In genomic region chr5:105519096-105519975, GRCm38 (mm10) we compare ENCODE assay signal across 8 mouse cellular contexts. TPM values are rescaled to one million over a fixed set of nuclear protein-coding genes. Genes with fewer than 3 reads are reported as not detected.
A peak's percentile ranks its signal among the peaks of the same experiment; 100 is the strongest.
DNase-seq lines count a peak whose midpoint lies in the region; ATAC-seq and TF ChIP-seq lines count a peak whose summit lies in the region.

Gene Lrrc8c, plus strand, starts transcription at chr5:105519388.

- H3K27ac ChIP-seq in cerebellum, adult 2 months (ENCODE audit: insufficient read depth, low read length) = peak within 1 kb of the TSS; percentile 24; the same call in 1 of the 2 replicates
- H3K27ac ChIP-seq in lung, postnatal 0 days (ENCODE audit: low read length) = peak within 1 kb of the TSS; percentile 78

- peak; percentile 85 for DNase-seq in MN1 (ENCODE audit: low spot score)
- DNase-seq in cerebellum, adult 2 months = peak; percentile 70 to 74
- DNase-seq in forelimb bud, embryonic 11.5 days (ENCODE audit: low read depth, low spot score) = peak; percentile 62
- DNase-seq in heart, postnatal 4 days = peak; percentile 90
- peak; percentile 85 to 91 for DNase-seq in layer of hippocampus, postnatal 10 days (ENCODE audit: low spot score in 2 of 2)
- DNase-seq in lung, postnatal 0 days (ENCODE audit: low spot score) = peak; percentile 91
- DNase-seq in ovary, postnatal 10 days (ENCODE audit: low spot score) = peak; percentile 68
- DNase-seq in thymus, postnatal 0 days (ENCODE audit: low spot score) = peak; percentile 90

- 0 out of 2 replicates have a peak, but pooled peaks have one; percentile 1 for TF ChIP-seq CTCF in cerebellum, adult 2 months (IDR thresholded peaks at IDR 0.05; ENCODE audit: borderline replicate concordance, insufficient read depth, low read depth, low read length)
- peak; percentile 12 for TF ChIP-seq CTCF in lung, postnatal 0 days (IDR thresholded peaks at IDR 0.05)

- peaks cover 4% of the 10 kb centered on the region; the same call in 1 of the 2 replicates for H3K27me3 ChIP-seq in cerebellum, adult 2 months (ENCODE audit: control insufficient read depth, insufficient read depth, low read length)
- H3K27me3 ChIP-seq in lung, postnatal 0 days (replicated peaks; ENCODE audit: insufficient read depth, low read length) = no peaks in the 10 kb centered on the region

- peaks cover 5% of the 10 kb centered on the region; the same call in 1 of the 2 replicates for H3K4me1 ChIP-seq in cerebellum, adult 2 months (ENCODE audit: control insufficient read depth, insufficient read depth, low read length)
- H3K4me1 ChIP-seq in lung, postnatal 0 days (ENCODE audit: insufficient read depth, low read depth, low read length) = no peaks in the 10 kb centered on the region

- no peaks in the 10 kb centered on the region for H3K9me3 ChIP-seq in lung, postnatal 0 days (ENCODE audit: low read length)

- H3K4me3 ChIP-seq in cerebellum, adult 2 months (replicated peaks; ENCODE audit: insufficient read depth, low read depth, low read length) = peak within 1 kb of the TSS; percentile 69
- H3K4me3 ChIP-seq in lung, postnatal 0 days (ENCODE audit: low read depth, low read length) = peak within 1 kb of the TSS; percentile 78

- no peaks in the 10 kb centered on the region for H3K36me3 ChIP-seq in lung, postnatal 0 days (ENCODE audit: insufficient read depth, low read length)

- peak; percentile 97 for ATAC-seq in lung, postnatal 0 days

- WGBS in cerebellum, adult 2 months = under 1% methylated on average over 92 of the region's 93 CpGs
- 3% methylated on average over 47 of the region's 93 CpGs for WGBS in lung, postnatal 0 days

- no peak for TF ChIP-seq EP300 in lung, postnatal 0 days (IDR thresholded peaks at IDR 0.05)

- TF ChIP-seq POLR2A in cerebellum, adult 2 months (IDR thresholded peaks at IDR 0.05; ENCODE audit: borderline replicate concordance, insufficient read depth, low read length) = no peak

- H3K9ac ChIP-seq in lung, postnatal 0 days (replicated peaks; ENCODE audit: low read depth) = peak within 1 kb of the TSS; percentile 56

- H3K4me2 ChIP-seq in lung, postnatal 0 days (replicated peaks; ENCODE audit: low read depth, low read length) = peak within 1 kb of the TSS; percentile 91

RNA-seq across cellular contexts. Expression of gene Lrrc8c, which starts in this region (rescaled TPM):
- polyA plus RNA-seq in cerebellum, adult 2 months (2012; rRNA removed) = 7.4 and 7.9 TPM in 2 replicates
- total RNA-seq in heart, postnatal 4 days (2021) = 10 to 100 TPM; 46.3 to 51.6 TPM
- total RNA-seq in layer of hippocampus, postnatal 10 days (2021) = 10 to 100 TPM; 24.6 to 26.1 TPM
- 23.0 and 35.0 TPM in 2 replicates for polyA plus RNA-seq in lung, postnatal 0 days (2015; fragmentation: Nextera tagmentation; extraction: Ambion mirVana)
- polyA plus RNA-seq in thymus, postnatal 0 days (2015; fragmentation: Nextera tagmentation; extraction: Ambion mirVana) = 24.5 and 26.2 TPM in 2 replicates

Comparison
In these comparisons a context has a peak if more than half of its experiments do, and no peak if none do; other contexts are left out.
1. Peak in every context shown above with its lines: DNase-seq, ATAC-seq, H3K4me3 ChIP-seq and H3K27ac ChIP-seq.